Mouse (Mus musculus) erythroblast, embryonic 14.5 days (primary cell): ENCODE measurements at regions not wholly inside any gene's neighbourhood (a gene's known extent, or its start where the extent isn't known, plus 50 kb on each side); places are given as distances from the start of the nearest gene placed in this dataset.

Experiments used
- GATA1 ChIP-seq: IDR thresholded peaks from 2 replicates; pipeline ENCODE4 v1.6.1; 2012; ENCODE audit warnings: low read length, inconsistent platforms, mixed read lengths
- TAL1 ChIP-seq: IDR thresholded peaks from 3 replicates; pipeline ENCODE4 v1.6.1; 2012; ENCODE audit warnings: low read length, inconsistent platforms, mixed read lengths

DNA sequence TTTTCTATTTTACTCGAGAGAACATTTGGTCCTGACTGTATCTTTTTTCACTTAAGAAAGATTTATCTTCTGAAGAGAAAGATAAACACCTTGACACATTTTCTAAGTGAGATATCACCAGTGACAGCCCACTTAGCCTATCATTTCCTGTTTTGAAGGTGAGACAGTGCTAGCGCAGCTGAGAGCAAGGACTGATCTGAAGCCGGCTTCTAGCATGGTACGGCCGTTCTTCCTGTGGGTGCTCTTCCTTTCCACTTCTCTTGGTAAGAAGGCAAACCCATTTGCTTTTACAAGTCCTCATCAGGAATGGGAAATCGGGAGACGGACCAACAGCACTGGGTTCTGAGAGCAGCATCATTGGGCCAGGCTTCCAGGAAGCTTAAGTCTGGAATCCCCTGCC is 293.1 kb downstream of the Dad1 start:
- TF ChIP-seq GATA1: no peak
- TF ChIP-seq TAL1: no peak
